Mouse (Mus musculus): ENCODE measurements around the gene Zfp609. TPM values are rescaled to one million over a fixed set of nuclear protein-coding genes. Genes with fewer than 3 reads are reported as not detected.

Gene Zfp609
- polyA plus RNA-seq, 1 experiment from 2014 or later, result 7.4 TPM

GRCm38 (mm10) chr9:65642546-65642945 is 184.8 kb downstream of the Zfp609 start:
- ATAC-seq (no peak), DNase-seq (ENCODE audit: low spot score) (no peak)
- Histone ChIP-seq H3K27ac (ENCODE audit: low read depth, low read length) (no peak overlapping the region), H3K4me1 (ENCODE audit: control insufficient read depth, insufficient read depth, low read length) (no peaks in the 10 kb centered on the region), H3K4me3 (ENCODE audit: low read depth, low read length) (no peak overlapping the region), H3K9me3 (replicated peaks; ENCODE audit: control insufficient read depth, low read length) (no peaks in the 10 kb centered on the region), H3K36me3 (ENCODE audit: control insufficient read depth, insufficient read depth, low read length) (no peaks in the 10 kb centered on the region), H3K4me2 (ENCODE audit: low read length) (no peak overlapping the region), H3K27me3 (replicated peaks; ENCODE audit: control insufficient read depth, insufficient read depth, low read length) (no peaks in the 10 kb centered on the region), H3K9ac (ENCODE audit: low read length) (no peak overlapping the region)

Other genes with a start within 250 kb of the Zfp609 start
- 3.6 and 3.9 TPM in 2 replicates for gene Plekho2, start 247.5 kb downstream of the Zfp609 start, polyA plus RNA-seq (2014; fragmentation: Nextera tagmentation; extraction: Ambion mirVana)
- 5.8 and 6.3 TPM in 2 replicates for gene Pif1, start 240.4 kb downstream of the Zfp609 start, polyA plus RNA-seq (2014; fragmentation: Nextera tagmentation; extraction: Ambion mirVana)
- gene Rbpms2, start 197.9 kb downstream of the Zfp609 start, polyA plus RNA-seq (2014; fragmentation: Nextera tagmentation; extraction: Ambion mirVana), result 3.8 TPM in 2 replicates
- 206 and 233 TPM in 2 replicates for gene Oaz2, start 159.6 kb downstream of the Zfp609 start, polyA plus RNA-seq (2014; fragmentation: Nextera tagmentation; extraction: Ambion mirVana)
- gene Pclaf, start 62.7 kb upstream of the Zfp609 start, polyA plus RNA-seq (2014; fragmentation: Nextera tagmentation; extraction: Ambion mirVana), result 57.3 and 59.0 TPM in 2 replicates
- gene Trip4, start 81.2 kb upstream of the Zfp609 start, polyA plus RNA-seq (2014; fragmentation: Nextera tagmentation; extraction: Ambion mirVana), result 25.5 and 29.4 TPM in 2 replicates
- 21.1 and 24.2 TPM in 2 replicates for gene Csnk1g1, start 81.4 kb upstream of the Zfp609 start, polyA plus RNA-seq (2014; fragmentation: Nextera tagmentation; extraction: Ambion mirVana)
- 401 and 454 TPM in 2 replicates for gene Ppib, start 232.7 kb upstream of the Zfp609 start, polyA plus RNA-seq (2014; fragmentation: Nextera tagmentation; extraction: Ambion mirVana)
- gene Snx22, start 242.2 kb upstream of the Zfp609 start, polyA plus RNA-seq (2014; fragmentation: Nextera tagmentation; extraction: Ambion mirVana), result 3.6 and 4.8 TPM in 2 replicates

Measured in forebrain, embryonic 14.5 days (tissue).